Mouse (Mus musculus): ENCODE results near the gene Dus2. TPM values are rescaled to one million over a fixed set of nuclear protein-coding genes. Genes with fewer than 3 reads are reported as not detected.
A peak's percentile ranks its signal among the peaks of the same experiment; 100 is the strongest.

The Dus2 gene
- polyA plus RNA-seq (2012; fragmentation: generic; extraction: Trizol): 30.4 TPM

DNA sequence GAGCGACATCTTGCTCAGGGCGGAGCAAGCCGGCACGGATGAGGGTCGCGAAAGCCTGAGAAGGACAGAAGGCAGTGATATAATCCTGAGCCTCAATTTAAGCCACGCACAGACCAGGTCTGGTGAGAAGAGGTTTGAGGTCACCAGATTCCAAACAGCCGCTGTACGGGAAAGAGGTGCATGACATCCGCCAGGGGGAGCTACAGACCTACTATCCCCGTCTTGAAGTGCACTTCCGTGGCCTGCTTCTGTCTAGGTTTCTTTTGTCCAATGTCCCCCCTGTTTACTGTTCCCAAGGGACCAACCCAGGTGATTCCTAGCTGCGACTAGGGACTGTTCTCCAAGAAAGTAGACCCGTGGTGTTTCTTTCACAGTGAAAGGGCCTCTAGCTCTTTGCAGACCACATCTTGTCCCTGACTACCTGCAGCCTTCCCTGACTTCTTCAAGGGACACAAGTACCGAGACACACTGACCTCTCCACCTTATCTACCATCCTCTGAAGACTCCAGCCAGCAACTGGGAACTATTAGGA is at the start of gene Dus2:
Gene Dus2 (plus strand): TSS at position 482 of the 532 bp plus-strand sequence.
- no peaks in the 10 kb centered on the region for H3K36me3 ChIP-seq (ENCODE audit: control insufficient read depth, insufficient read depth)
- TF ChIP-seq TCF12 (IDR thresholded peaks at IDR 0.05; ENCODE audit: insufficient read depth, poor library complexity, severe bottlenecking): no peak
- no peak for TF ChIP-seq SRF (IDR thresholded peaks at IDR 0.05; ENCODE audit: control insufficient read depth, insufficient read length, low read depth)
- TF ChIP-seq POLR2A (IDR thresholded peaks at IDR 0.05; ENCODE audit: insufficient read length, low read depth): no peak
- no peak for TF ChIP-seq CEBPB (IDR thresholded peaks at IDR 0.05; ENCODE audit: insufficient read depth, poor library complexity, severe bottlenecking)
- TF ChIP-seq MYOD1 (IDR thresholded peaks at IDR 0.05; ENCODE audit: control insufficient read depth in 1 of 3, insufficient read length in 2 of 3, low read depth in 2 of 3): no peak
- TF ChIP-seq USF1 (IDR thresholded peaks at IDR 0.05; ENCODE audit: low read depth): no peak
- TF ChIP-seq MYOG (IDR thresholded peaks at IDR 0.05; ENCODE audit: control insufficient read depth in 1 of 3, insufficient read depth in 1 of 3, insufficient read length in 2 of 3, low read depth in 2 of 3): no peak
- TF ChIP-seq REST (IDR thresholded peaks at IDR 0.05; ENCODE audit: insufficient read depth, insufficient read length): no peak
- no peak for TF ChIP-seq TCF3 (IDR thresholded peaks at IDR 0.05; ENCODE audit: insufficient read length, low read depth)
- TF ChIP-seq E2F4 (IDR thresholded peaks at IDR 0.05; ENCODE audit: insufficient read depth): no peak
- no peak for TF ChIP-seq MAX (IDR thresholded peaks at IDR 0.05; ENCODE audit: low read depth)

DNA sequence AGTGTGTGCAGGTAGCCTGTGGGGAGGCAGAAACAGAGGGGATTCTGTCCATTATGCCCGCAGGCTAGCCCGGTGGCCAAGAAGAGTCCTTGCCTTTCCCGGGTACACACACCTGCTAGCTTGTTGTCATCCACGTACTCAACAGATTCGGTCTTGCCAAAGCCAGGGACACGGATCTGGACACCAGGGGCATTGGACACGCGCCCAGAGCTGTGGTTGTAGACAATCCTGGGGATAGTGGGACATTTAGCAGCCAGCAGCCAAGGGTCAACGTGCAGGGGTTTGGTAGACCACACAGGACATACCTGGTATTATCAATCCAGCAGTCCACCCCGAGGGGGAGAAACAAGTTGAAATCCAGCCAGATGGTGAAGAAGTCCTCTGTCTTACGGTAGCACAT is 49.1 kb upstream of the Dus2 start:
- Histone ChIP-seq H3K4me2 (ENCODE audit: low read depth) (no peak overlapping the region), H3K36me3 (ENCODE audit: control insufficient read depth, insufficient read depth) (no peaks in the 10 kb centered on the region)

More for the DNA sequence above, at the start of gene Dus2:
- H3K27me3 ChIP-seq (ENCODE audit: control insufficient read depth, insufficient read depth, insufficient read length): peaks cover 9% of the 10 kb centered on the region
- H3K79me2 ChIP-seq (ENCODE audit: control insufficient read depth, insufficient read depth): no peaks in the 10 kb centered on the region
- H3ac ChIP-seq (ENCODE audit: control insufficient read depth, insufficient read length): no peak within 1 kb of the TSS
- peak within 1 kb of the TSS; percentile 74 for H3K4me2 ChIP-seq (ENCODE audit: low read depth)
- H3K4me3 ChIP-seq: no peak within 1 kb of the TSS

DNA sequence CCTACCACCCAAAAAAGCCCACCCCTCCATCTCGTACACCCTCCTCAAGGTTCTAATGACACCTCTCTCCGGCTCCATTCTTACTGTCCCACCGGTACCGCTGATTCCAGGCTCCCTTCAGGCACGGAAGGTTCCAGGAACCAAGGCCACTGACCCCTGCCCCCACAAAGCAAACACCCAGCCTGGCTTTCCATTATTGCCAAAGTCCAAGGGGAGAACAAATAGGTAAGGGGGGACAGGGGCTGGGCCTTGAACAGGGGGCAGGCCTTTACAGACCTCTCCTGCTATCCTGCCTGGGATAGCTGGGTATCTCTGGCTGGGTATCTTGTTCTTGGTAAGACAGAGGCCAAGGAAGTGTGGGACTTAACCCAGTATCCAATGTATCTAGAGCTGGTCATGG is 48.6 kb upstream of the Dus2 start:
- TF ChIP-seq POLR2AphosphoS2 (IDR thresholded peaks at IDR 0.05; ENCODE audit: insufficient read length, low read depth) (peak; percentile 7), SRF (IDR thresholded peaks at IDR 0.05; ENCODE audit: control insufficient read depth, insufficient read length, low read depth) (no peak)
- Histone ChIP-seq H3K4me3 (no peak overlapping the region), H3ac (ENCODE audit: control insufficient read depth, insufficient read length) (no peak overlapping the region), H3K4me2 (ENCODE audit: low read depth) (no peak overlapping the region), H3K27me3 (ENCODE audit: control insufficient read depth, insufficient read depth, insufficient read length) (no peaks in the 10 kb centered on the region), H3K79me2 (ENCODE audit: control insufficient read depth, insufficient read depth) (no peaks in the 10 kb centered on the region), H3K36me3 (ENCODE audit: control insufficient read depth, insufficient read depth) (peaks cover 3% of the 10 kb centered on the region)

More for the DNA sequence above, 49.1 kb upstream of the Dus2 start:
- TF ChIP-seq MAX (IDR thresholded peaks at IDR 0.05; ENCODE audit: low read depth): no peak
- TF ChIP-seq REST (IDR thresholded peaks at IDR 0.05; ENCODE audit: insufficient read depth, insufficient read length): no peak
- no peak for TF ChIP-seq CEBPB (IDR thresholded peaks at IDR 0.05; ENCODE audit: insufficient read depth, poor library complexity, severe bottlenecking)
- TF ChIP-seq E2F4 (IDR thresholded peaks at IDR 0.05; ENCODE audit: insufficient read depth): no peak
- no peak for TF ChIP-seq USF1 (IDR thresholded peaks at IDR 0.05; ENCODE audit: low read depth)
- no peak for TF ChIP-seq POLR2AphosphoS2 (IDR thresholded peaks at IDR 0.05; ENCODE audit: insufficient read length, low read depth)
- no peak for TF ChIP-seq TCF12 (IDR thresholded peaks at IDR 0.05; ENCODE audit: insufficient read depth, poor library complexity, severe bottlenecking)
- no peak for TF ChIP-seq POLR2A (IDR thresholded peaks at IDR 0.05; ENCODE audit: insufficient read length, low read depth)
- TF ChIP-seq MYOG (IDR thresholded peaks at IDR 0.05; ENCODE audit: control insufficient read depth in 1 of 3, insufficient read depth in 1 of 3, insufficient read length in 2 of 3, low read depth in 2 of 3): no peak
- TF ChIP-seq TCF3 (IDR thresholded peaks at IDR 0.05; ENCODE audit: insufficient read length, low read depth): no peak
- TF ChIP-seq SRF (IDR thresholded peaks at IDR 0.05; ENCODE audit: control insufficient read depth, insufficient read length, low read depth): no peak
- no peak for TF ChIP-seq MYOD1 (IDR thresholded peaks at IDR 0.05; ENCODE audit: control insufficient read depth in 1 of 3, insufficient read length in 2 of 3, low read depth in 2 of 3)
- Histone ChIP-seq H3K79me2 (ENCODE audit: control insufficient read depth, insufficient read depth) (no peaks in the 10 kb centered on the region), H3K4me3 (no peak overlapping the region), H3K27me3 (ENCODE audit: control insufficient read depth, insufficient read depth, insufficient read length) (no peaks in the 10 kb centered on the region), H3ac (ENCODE audit: control insufficient read depth, insufficient read length) (no peak overlapping the region)

DNA sequence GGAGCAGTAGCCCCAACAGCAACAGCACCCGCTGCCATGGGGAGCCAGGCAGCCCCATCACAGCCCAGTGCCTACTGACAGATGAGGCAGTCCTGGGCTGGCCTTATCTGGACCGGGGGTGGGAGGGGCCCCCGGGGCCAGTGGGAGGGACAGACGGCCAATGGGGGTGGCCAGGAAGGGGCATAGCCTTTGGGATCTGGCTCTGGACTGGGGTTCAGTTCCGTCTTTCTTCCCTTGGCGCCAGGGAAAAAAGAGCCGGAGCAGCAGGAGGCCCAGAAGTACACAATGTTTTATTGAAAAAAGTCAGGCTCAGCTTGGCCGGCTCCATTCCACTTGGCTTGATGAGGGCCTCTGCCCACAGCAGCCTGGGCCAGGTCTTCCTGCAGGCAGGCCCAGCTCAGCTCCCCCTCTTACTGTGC is 47.8 kb upstream of the Dus2 start, which contains the start of gene Lcat:
Gene Lcat (minus strand): TSS at position 62 of the 419 bp plus-strand sequence.
- Histone ChIP-seq H3K27me3 (ENCODE audit: control insufficient read depth, insufficient read depth, insufficient read length) (no peaks in the 10 kb centered on the region), H3K4me2 (ENCODE audit: low read depth) (no peak within 1 kb of the TSS), H3K4me3 (no peak within 1 kb of the TSS), H3ac (ENCODE audit: control insufficient read depth, insufficient read length) (no peak within 1 kb of the TSS), H3K36me3 (ENCODE audit: control insufficient read depth, insufficient read depth) (peaks cover 3% of the 10 kb centered on the region), H3K79me2 (ENCODE audit: control insufficient read depth, insufficient read depth) (no peaks in the 10 kb centered on the region)
- TF ChIP-seq USF1 (IDR thresholded peaks at IDR 0.05; ENCODE audit: low read depth) (no peak), SRF (IDR thresholded peaks at IDR 0.05; ENCODE audit: control insufficient read depth, insufficient read length, low read depth) (no peak), REST (IDR thresholded peaks at IDR 0.05; ENCODE audit: insufficient read depth, insufficient read length) (no peak), POLR2A (IDR thresholded peaks at IDR 0.05; ENCODE audit: insufficient read length, low read depth) (no peak), MYOG (IDR thresholded peaks at IDR 0.05; ENCODE audit: control insufficient read depth in 1 of 3, insufficient read depth in 1 of 3, insufficient read length in 2 of 3, low read depth in 2 of 3) (no peak), TCF3 (IDR thresholded peaks at IDR 0.05; ENCODE audit: insufficient read length, low read depth) (no peak), E2F4 (IDR thresholded peaks at IDR 0.05; ENCODE audit: insufficient read depth) (no peak), POLR2AphosphoS2 (IDR thresholded peaks at IDR 0.05; ENCODE audit: insufficient read length, low read depth) (no peak), MYOD1 (IDR thresholded peaks at IDR 0.05; ENCODE audit: control insufficient read depth in 1 of 3, insufficient read length in 2 of 3, low read depth in 2 of 3) (no peak), CEBPB (IDR thresholded peaks at IDR 0.05; ENCODE audit: insufficient read depth, poor library complexity, severe bottlenecking) (no peak), TCF12 (IDR thresholded peaks at IDR 0.05; ENCODE audit: insufficient read depth, poor library complexity, severe bottlenecking) (no peak), MAX (IDR thresholded peaks at IDR 0.05; ENCODE audit: low read depth) (no peak)

DNA sequence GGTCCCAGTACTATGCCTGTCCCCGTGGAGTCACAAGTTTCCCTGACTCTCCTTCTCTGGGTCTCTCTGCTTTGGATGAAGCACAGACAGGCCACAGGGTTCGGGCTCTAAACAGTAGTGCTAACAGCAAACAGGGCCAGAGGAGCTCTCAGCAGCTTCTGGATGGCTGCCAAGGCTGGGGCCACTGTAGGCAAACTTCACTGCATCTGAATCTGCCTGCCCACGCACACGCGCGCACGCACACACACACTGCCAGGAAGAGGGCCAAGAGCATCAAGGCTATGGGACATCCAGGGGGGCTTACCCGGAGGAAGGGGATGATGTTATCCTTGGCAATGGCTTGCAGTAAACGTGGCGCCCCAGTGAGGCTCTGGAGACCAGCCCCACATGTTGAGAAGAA is 41.8 kb upstream of the Dus2 start:
- H3K36me3 ChIP-seq (ENCODE audit: control insufficient read depth, insufficient read depth): peaks cover 21% of the 10 kb centered on the region

More for the DNA sequence above, 41.8 kb upstream of the Dus2 start:
- Histone ChIP-seq H3K27me3 (ENCODE audit: control insufficient read depth, insufficient read depth, insufficient read length) (no peaks in the 10 kb centered on the region), H3K4me2 (ENCODE audit: low read depth) (no peak overlapping the region), H3ac (ENCODE audit: control insufficient read depth, insufficient read length) (no peak overlapping the region), H3K79me2 (ENCODE audit: control insufficient read depth, insufficient read depth) (no peaks in the 10 kb centered on the region), H3K4me3 (no peak overlapping the region)
- TF ChIP-seq MAX (IDR thresholded peaks at IDR 0.05; ENCODE audit: low read depth) (no peak), E2F4 (IDR thresholded peaks at IDR 0.05; ENCODE audit: insufficient read depth) (no peak), MYOD1 (IDR thresholded peaks at IDR 0.05; ENCODE audit: control insufficient read depth in 1 of 3, insufficient read length in 2 of 3, low read depth in 2 of 3) (no peak), POLR2A (IDR thresholded peaks at IDR 0.05; ENCODE audit: insufficient read length, low read depth) (no peak)

All from myocyte (in vitro differentiated cells).